Mouse (Mus musculus) left cerebral cortex, adult 18-20 months (tissue): ENCODE measurements around the gene D430041D05Rik. TPM values are rescaled to one million over a fixed set of nuclear protein-coding genes. Genes with fewer than 3 reads are reported as not detected.

Source experiments
- microRNA-seq, 2 experiments: library from miRNA; unstranded; fragments of <30 nt; microRNA quantifications; one replicate each; pipeline ENCODE4 v1.2.0; 2021
- total RNA-seq, 2 experiments: library from RNA; stranded (reverse); gene quantifications; 2 replicates each; pipeline ENCODE4 v1.2.3; 2021

The D430041D05Rik gene
- total RNA-seq, 2 experiments from 2014 or later, result 102 to 106 TPM

Small RNAs within 50 kb of the gene (microRNA-seq; reads per million reads assigned to microRNA genes)
- 0 reads per million in 2 experiments for gene Mir1902

Other genes starting within 250 kb of the D430041D05Rik start
- gene Hipk3, start 83.4 kb upstream of the D430041D05Rik start, total RNA-seq, result 100 to 1,000 TPM; 103 to 108 TPM
- gene Cstf3, start 179.5 kb upstream of the D430041D05Rik start, total RNA-seq, result 10 to 100 TPM; 37.2 to 44.2 TPM